Mouse (Mus musculus) frontal cortex, postnatal 14 days (tissue): Measurements from ENCODE around the gene Zfp945.
"Not testable (repeated sequence)": the region's sequence is repeated elsewhere in the genome, so short reads cannot be mapped to it uniquely, and the experiment has no call there.

ENCODE experiments used
- DNase-seq, 2 experiments: peaks; one replicate each; pipeline ENCODE4 v3.0.0; 2022; ENCODE audit warnings: low spot score in 2 of 2

Gene Zfp945

GRCm38 (mm10) chr17:22866845-22867481 lies at the start of gene Zfp945:
Gene Zfp945, minus strand, starts transcription at chr17:22867134.
- peak; percentile 61 to 63 for DNase-seq

GRCm38 (mm10) chr17:22888302-22888701 lies 21.4 kb upstream of the Zfp945 start:
- no peak for DNase-seq

GRCm38 (mm10) chr17:22884059-22884698 lies 17.2 kb upstream of the Zfp945 start:
- DNase-seq, result no peak

- DNase-seq, result no peak
These were observed 10.7 kb upstream of the Zfp945 start for GRCm38 (mm10) chr17:22877427-22878307.

- no peak for DNase-seq
These were observed 9.4 kb upstream of the Zfp945 start for GRCm38 (mm10) chr17:22876316-22876715.

- DNase-seq, result not testable (repeated sequence)
These were observed 8.6 kb upstream of the Zfp945 start for GRCm38 (mm10) chr17:22875549-22875948.

- no peak for DNase-seq
These were observed 501 bp downstream of the Zfp945 start for GRCm38 (mm10) chr17:22866421-22866844.

- no peak for DNase-seq
These were observed 45.8 kb downstream of the Zfp945 start for GRCm38 (mm10) chr17:22821166-22821565.

- no peak for DNase-seq
These were observed 48.7 kb downstream of the Zfp945 start for GRCm38 (mm10) chr17:22818199-22818595.

GRCm38 (mm10) chr17:22817471-22818198 lies 49.3 kb downstream of the Zfp945 start:
- peak; percentile 24 to 54 for DNase-seq

- DNase-seq, result no peak
These were observed 67.2 kb downstream of the Zfp945 start for GRCm38 (mm10) chr17:22799707-22800106.
